Mouse (Mus musculus) E14TG2a.4 (cell line): ENCODE results near the gene Nrp1.
A peak's percentile ranks its signal among the peaks of the same experiment; 100 is the strongest.

Source experiments
- H3K27me3 ChIP-seq: 2 replicates; pipeline ENCODE4 v1.6.1; 2014; ENCODE audit warnings: low read length, control low read depth; ENCODE audit not compliant: insufficient read depth
- H3K36me3 ChIP-seq: 2 replicates; pipeline ENCODE4 v1.6.1; 2014; ENCODE audit warnings: low read length, control low read depth; ENCODE audit not compliant: insufficient read depth
- H3K4me1 ChIP-seq: replicated peaks from 2 replicates; pipeline ENCODE4 v1.6.1; 2014; ENCODE audit warnings: low read depth, low read length, control low read depth
- H3K4me3 ChIP-seq: replicated peaks from 2 replicates; pipeline ENCODE4 v1.5.1; 2014; ENCODE audit warnings: mild to moderate bottlenecking, low read length
- H3K9me3 ChIP-seq: 2 replicates; pipeline ENCODE4 v1.6.1; 2014; ENCODE audit warnings: low read length, control low read depth
- CTCF ChIP-seq: conservative IDR thresholded peaks from 2 replicates; pipeline ENCODE4 v1.5.1; 2014; ENCODE audit warnings: low read length
- NANOG ChIP-seq: IDR thresholded peaks from 2 replicates; pipeline ENCODE4 v1.6.1; 2014; ENCODE audit warnings: borderline replicate concordance, low read length, mixed read lengths
- POU5F1 ChIP-seq: IDR thresholded peaks from 2 replicates; pipeline ENCODE4 v1.6.1; 2014; ENCODE audit warnings: low read length, borderline replicate concordance

The Nrp1 gene

GRCm38 (mm10) chr8:128528591-128529383 lies 170.4 kb downstream of the Nrp1 start:
- no peak for TF ChIP-seq NANOG
- Histone ChIP-seq H3K4me3 (no peak overlapping the region), H3K36me3 (no peaks in the 10 kb centered on the region), H3K9me3 (no peaks in the 10 kb centered on the region), H3K27me3 (peaks cover 8% of the 10 kb centered on the region), H3K4me1 (no peaks in the 10 kb centered on the region)

- Histone ChIP-seq H3K36me3 (no peaks in the 10 kb centered on the region), H3K4me1 (peaks cover 14% of the 10 kb centered on the region), H3K9me3 (peaks cover 24% of the 10 kb centered on the region), H3K4me3 (no peak overlapping the region), H3K27me3 (peaks cover 11% of the 10 kb centered on the region)
- no peak for TF ChIP-seq POU5F1
- no peak for TF ChIP-seq CTCF
- TF ChIP-seq NANOG, result no peak
These were observed 176.1 kb downstream of the Nrp1 start for GRCm38 (mm10) chr8:128534442-128534871.

- Histone ChIP-seq H3K36me3 (no peaks in the 10 kb centered on the region), H3K4me1 (peaks cover 14% of the 10 kb centered on the region), H3K4me3 (no peak overlapping the region), H3K27me3 (peaks cover 11% of the 10 kb centered on the region), H3K9me3 (peaks cover 24% of the 10 kb centered on the region)
- no peak for TF ChIP-seq POU5F1
- TF ChIP-seq NANOG, result no peak
- no peak for TF ChIP-seq CTCF
These were observed 177.3 kb downstream of the Nrp1 start for GRCm38 (mm10) chr8:128535685-128536084.

- H3K36me3 ChIP-seq, result no peaks in the 10 kb centered on the region
- peaks cover 24% of the 10 kb centered on the region for H3K9me3 ChIP-seq
- H3K4me3 ChIP-seq, result no peak overlapping the region
- TF ChIP-seq POU5F1 (peak; percentile 58; the same call in 1 of the 2 replicates), CTCF (no peak), NANOG (peak; percentile 98)
- peaks cover 14% of the 10 kb centered on the region for H3K4me1 ChIP-seq
- H3K27me3 ChIP-seq, result peaks cover 4% of the 10 kb centered on the region; the same call in 1 of the 2 replicates
These were observed 180.0 kb downstream of the Nrp1 start for GRCm38 (mm10) chr8:128538378-128538777.

GRCm38 (mm10) chr8:128541355-128542090 lies 183.1 kb downstream of the Nrp1 start:
- no peak overlapping the region for H3K4me3 ChIP-seq
- TF ChIP-seq CTCF (no peak), POU5F1 (no peak), NANOG (no peak)
- H3K4me1 ChIP-seq, result peaks cover 14% of the 10 kb centered on the region
- peaks cover 24% of the 10 kb centered on the region for H3K9me3 ChIP-seq
- H3K27me3 ChIP-seq, result no peaks in the 10 kb centered on the region
- no peaks in the 10 kb centered on the region for H3K36me3 ChIP-seq

GRCm38 (mm10) chr8:128544128-128544846 lies 185.9 kb downstream of the Nrp1 start:
- Histone ChIP-seq H3K4me3 (no peak overlapping the region), H3K36me3 (no peaks in the 10 kb centered on the region), H3K4me1 (no peaks in the 10 kb centered on the region), H3K9me3 (no peaks in the 10 kb centered on the region), H3K27me3 (no peaks in the 10 kb centered on the region)
- TF ChIP-seq POU5F1 (no peak), CTCF (no peak), NANOG (no peak)

- H3K27me3 ChIP-seq, result no peaks in the 10 kb centered on the region
These were observed 187.9 kb downstream of the Nrp1 start for GRCm38 (mm10) chr8:128546287-128546686.

GRCm38 (mm10) chr8:128547361-128547760 lies 189.0 kb downstream of the Nrp1 start:
- no peaks in the 10 kb centered on the region for H3K9me3 ChIP-seq
- no peak for TF ChIP-seq POU5F1
- no peak for TF ChIP-seq NANOG
- TF ChIP-seq CTCF, result no peak
- H3K36me3 ChIP-seq, result no peaks in the 10 kb centered on the region
- H3K4me1 ChIP-seq, result no peaks in the 10 kb centered on the region
- no peaks in the 10 kb centered on the region for H3K27me3 ChIP-seq
- no peak overlapping the region for H3K4me3 ChIP-seq

More at GRCm38 (mm10) chr8:128546287-128546686, 187.9 kb downstream of the Nrp1 start:
- H3K36me3 ChIP-seq, result no peaks in the 10 kb centered on the region
- no peak overlapping the region for H3K4me3 ChIP-seq
- H3K9me3 ChIP-seq, result no peaks in the 10 kb centered on the region
- TF ChIP-seq POU5F1 (no peak), CTCF (no peak), NANOG (no peak)
- no peaks in the 10 kb centered on the region for H3K4me1 ChIP-seq
